Mouse (Mus musculus) lung, postnatal 0 days (tissue): ENCODE data around the gene Pip5k1b.

Experiments used
- CTCF ChIP-seq: IDR thresholded peaks from 2 replicates; pipeline ENCODE4 v1.5.1; 2016; ENCODE audit warnings: antibody characterized with exemption, mild to moderate bottlenecking
- EP300 ChIP-seq: IDR thresholded peaks from 2 replicates; pipeline ENCODE4 v1.6.1; 2016; ENCODE audit warnings: antibody characterized with exemption, mild to moderate bottlenecking, control low read depth

DNA sequence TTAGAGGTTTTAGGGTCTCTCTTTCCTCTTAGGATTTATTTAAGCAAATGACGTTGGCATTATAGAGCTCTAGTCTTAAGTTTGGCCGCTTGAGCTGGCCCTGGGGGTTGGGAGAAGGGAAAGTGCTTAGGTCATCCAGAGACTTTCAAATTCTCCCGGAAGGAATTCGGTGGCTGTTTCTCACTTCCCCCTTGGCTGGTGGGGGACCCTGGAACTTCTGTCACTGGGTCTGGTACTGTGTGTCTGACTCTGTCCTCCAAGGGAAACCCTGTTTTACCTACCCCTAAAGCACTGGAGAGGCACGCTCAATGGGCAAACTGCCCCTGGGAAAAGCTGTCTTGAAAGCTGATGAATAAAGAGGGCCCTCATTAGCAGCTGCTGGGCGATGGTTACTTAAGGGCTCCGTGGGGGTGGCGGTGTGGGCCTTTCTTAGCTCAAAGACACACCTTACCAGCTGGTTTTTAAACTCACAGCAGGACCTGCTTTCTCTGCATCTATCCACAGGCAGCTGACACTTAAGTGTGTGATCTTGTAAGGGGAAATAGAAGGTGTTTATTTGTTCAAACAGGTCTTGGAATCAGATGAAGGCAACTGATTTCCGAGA, 301.9 kb downstream of the Pip5k1b start:
- no peak for TF ChIP-seq EP300
- no peak for TF ChIP-seq CTCF
